Mouse (Mus musculus) C2C12 (cell line): Measurements from ENCODE around the gene Gm44790.

ENCODE experiments used
- CEBPB ChIP-seq: IDR thresholded peaks from one replicate; pipeline ENCODE4 v1.6.1; 2011; ENCODE audit warnings: low read depth, mild to moderate bottlenecking, control low read depth, moderate library complexity
- CTCF ChIP-seq: IDR thresholded peaks from one replicate; pipeline ENCODE4 v1.5.1; 2011; ENCODE audit not compliant: control insufficient read depth, insufficient read depth, insufficient read length
- MAX ChIP-seq: IDR thresholded peaks from one replicate; pipeline ENCODE4 v1.6.1; 2011; ENCODE audit warnings: mild to moderate bottlenecking, control low read depth
- MYOG ChIP-seq: IDR thresholded peaks from one replicate; pipeline ENCODE4 v1.6.1; 2011; ENCODE audit not compliant: control insufficient read depth, insufficient read length; ENCODE audit errors: extremely low read depth
- USF1 ChIP-seq: IDR thresholded peaks from one replicate; pipeline ENCODE4 v1.6.1; 2011; ENCODE audit warnings: low read depth, mild to moderate bottlenecking, control low read depth, moderate library complexity

- TF ChIP-seq MAX (peak; percentile 36), USF1 (peak; percentile 81), CEBPB (no peak), CTCF (peak; percentile 31), MYOG (no peak)
These were observed 25.5 kb upstream of the Gm44790 start for GRCm38 (mm10) chr6:86400972-86401371.
